Mouse (Mus musculus) embryonic facial prominence, embryonic 14.5 days (tissue): ENCODE measurements around the gene Prr5. TPM values are rescaled to one million over a fixed set of nuclear protein-coding genes. Genes with fewer than 3 reads are reported as not detected.

ENCODE experiments used
- ATAC-seq: fragments of 200-750 bp; cut with Nextera tagmentation; 2 replicates; pipeline ENCODE4 v1.8.0; 2017; ENCODE audit warnings: low read depth, moderate number of reproducible peaks, moderate TSS enrichment
- DNase-seq: peaks from one replicate; pipeline ENCODE4 v3.0.0-alpha.2; 2015; ENCODE audit warnings: low spot score
- H3K27ac ChIP-seq: fragments of 300-500 bp; sonication (generic); replicated peaks from 2 replicates; pipeline ENCODE4 v1.5.1; 2014; ENCODE audit warnings: low read depth, mild to moderate bottlenecking, low read length, moderate library complexity
- H3K27me3 ChIP-seq: fragments of 300-500 bp; sonication (generic); replicated peaks from 2 replicates; pipeline ENCODE4 v1.6.1; 2014; ENCODE audit warnings: low read length; ENCODE audit not compliant: control insufficient read depth, insufficient read depth
- H3K36me3 ChIP-seq: fragments of 300-500 bp; sonication (generic); 2 replicates; pipeline ENCODE4 v1.6.1; 2014; ENCODE audit warnings: low read length, mixed read lengths; ENCODE audit not compliant: control insufficient read depth, insufficient read depth
- H3K4me1 ChIP-seq: fragments of 300-500 bp; sonication (generic); 2 replicates; pipeline ENCODE4 v1.6.1; 2014; ENCODE audit warnings: antibody characterized with exemption, low read length; ENCODE audit not compliant: control insufficient read depth, insufficient read depth
- H3K4me2 ChIP-seq: fragments of 300-500 bp; sonication (generic); 2 replicates; pipeline ENCODE4 v1.6.1; 2014; ENCODE audit warnings: low read depth, mild to moderate bottlenecking, low read length, moderate library complexity, mixed read lengths
- H3K4me3 ChIP-seq: fragments of 300-500 bp; sonication (generic); 2 replicates; pipeline ENCODE4 v1.5.1; 2014; ENCODE audit warnings: low read depth, mild to moderate bottlenecking, low read length
- H3K9ac ChIP-seq: fragments of 300-500 bp; sonication (generic); 2 replicates; pipeline ENCODE4 v1.6.1; 2014; ENCODE audit warnings: low read depth, mild to moderate bottlenecking, low read length, moderate library complexity, mixed read lengths
- H3K9me3 ChIP-seq: fragments of 300-500 bp; sonication (generic); 2 replicates; pipeline ENCODE4 v1.6.1; 2016; ENCODE audit warnings: low read length; ENCODE audit not compliant: control insufficient read depth
- WGBS: fragments of 180-500 bp; shearing (Covaris S2); extraction: QIAGEN DNeasy Blood & Tissue Kit; methylation state at CpG from one replicate; pipeline ENCODE4 v1.1.7; 2014; 5-methylcytosine and 5-hydroxymethylcytosine counted together
- polyA plus RNA-seq: library from polyadenylated mRNA; unstranded; fragments of >200 nt; fragmentation: Nextera tagmentation; extraction: Ambion mirVana; gene quantifications from 2 replicates; pipeline ENCODE4 v1.2.1, GENCODE M21; 2014

Gene Prr5
- polyA plus RNA-seq, 1 experiment from 2014 or later = 26.4 TPM

DNA sequence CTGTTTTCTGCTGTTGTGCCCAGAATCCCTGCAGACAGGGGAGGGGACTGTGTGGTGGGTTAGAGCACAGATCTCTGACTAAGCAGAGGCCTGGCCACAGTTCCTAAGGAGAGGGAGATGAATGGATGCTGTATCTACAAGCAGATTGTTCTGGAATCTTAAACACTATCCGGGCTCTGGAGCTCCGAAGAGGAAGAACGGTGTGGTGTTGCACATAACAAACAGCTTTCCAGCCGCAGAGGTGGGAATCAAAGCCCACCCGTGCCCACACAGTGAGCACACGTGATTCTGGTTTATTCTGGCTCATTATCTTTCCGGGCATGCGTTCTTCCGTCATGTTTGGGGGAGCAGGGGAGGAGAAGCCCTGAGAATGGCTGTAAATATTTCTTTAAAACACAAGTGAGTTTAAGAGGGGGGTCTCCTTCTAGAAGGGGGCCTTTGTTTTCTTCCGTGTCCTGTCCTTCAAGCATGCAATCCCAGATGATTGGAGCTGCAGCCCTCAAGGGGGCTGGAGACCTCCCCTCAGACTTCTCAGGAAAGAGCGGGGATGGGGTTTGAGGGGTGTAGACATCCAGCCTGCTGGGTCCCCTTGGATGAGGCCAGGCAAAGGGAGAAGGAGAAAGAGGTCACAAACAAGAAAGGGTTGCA is 67.0 kb downstream of the Prr5 start:
- Histone ChIP-seq H3K27ac (no peak overlapping the region), H3K27me3 (no peaks in the 10 kb centered on the region), H3K4me1 (no peaks in the 10 kb centered on the region), H3K36me3 (no peaks in the 10 kb centered on the region), H3K4me3 (no peak overlapping the region), H3K9me3 (no peaks in the 10 kb centered on the region), H3K4me2 (0 out of 2 replicates have a peak overlapping the region, but pooled peaks have one; percentile 6), H3K9ac (no peak overlapping the region)
- WGBS = 42% methylated on average over 11 of the region's 11 CpGs
- DNase-seq (no peak), ATAC-seq (no peak)

DNA sequence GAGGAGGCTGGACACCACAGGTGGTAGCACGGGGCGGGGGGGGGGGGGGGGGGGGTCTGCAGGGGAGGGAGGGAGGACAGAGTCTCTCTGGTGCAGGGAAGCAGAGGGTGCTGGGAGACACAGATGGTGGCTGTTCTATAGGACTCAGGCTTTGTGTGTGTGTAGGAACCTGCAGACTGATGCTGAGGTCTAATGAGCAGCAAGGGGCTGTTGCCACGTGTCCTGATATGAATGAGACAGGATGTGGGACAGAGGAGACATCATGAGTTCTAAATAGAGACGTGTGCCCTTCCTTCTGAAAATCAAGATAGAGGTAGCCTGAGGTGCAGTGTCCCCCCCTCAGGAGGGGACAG is 67.5 kb downstream of the Prr5 start:
- Histone ChIP-seq H3K27ac (no peak overlapping the region), H3K9me3 (no peaks in the 10 kb centered on the region), H3K4me1 (no peaks in the 10 kb centered on the region), H3K4me3 (no peak overlapping the region), H3K4me2 (no peak overlapping the region), H3K9ac (no peak overlapping the region), H3K27me3 (no peaks in the 10 kb centered on the region), H3K36me3 (no peaks in the 10 kb centered on the region)
- no peak for ATAC-seq
- whole genome bisulfite sequencing = 44% methylated on average over 2 of the region's 4 CpGs
- no peak for DNase-seq

DNA sequence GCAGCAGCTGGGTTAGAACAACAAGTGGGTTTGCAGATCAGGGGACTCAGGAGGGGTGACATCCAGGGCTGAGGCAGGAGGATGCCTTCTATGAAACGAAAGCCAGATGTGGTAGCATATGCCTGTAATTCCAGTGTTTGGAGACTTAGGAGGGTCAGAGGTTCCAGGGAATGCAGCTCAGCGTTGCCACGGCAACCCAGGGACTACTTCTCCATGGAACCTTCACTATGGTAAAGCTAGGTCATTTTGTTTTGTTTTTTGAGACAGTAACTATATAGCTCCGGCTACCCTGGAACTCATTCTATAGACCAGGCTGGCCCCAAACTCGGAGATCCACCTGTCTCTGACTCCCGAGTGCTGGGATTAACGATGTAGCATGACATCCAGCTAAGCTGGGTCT is 68.8 kb downstream of the Prr5 start:
- ATAC-seq (no peak), DNase-seq (no peak)
- H3K4me2 ChIP-seq = no peak overlapping the region
- no peak overlapping the region for H3K9ac ChIP-seq
- no peak overlapping the region for H3K4me3 ChIP-seq
- no peaks in the 10 kb centered on the region for H3K9me3 ChIP-seq
- no peak overlapping the region for H3K27ac ChIP-seq
- H3K4me1 ChIP-seq = no peaks in the 10 kb centered on the region
- H3K27me3 ChIP-seq = no peaks in the 10 kb centered on the region
- no peaks in the 10 kb centered on the region for H3K36me3 ChIP-seq
- 90% methylated on average over 7 of the region's 7 CpGs for WGBS

DNA sequence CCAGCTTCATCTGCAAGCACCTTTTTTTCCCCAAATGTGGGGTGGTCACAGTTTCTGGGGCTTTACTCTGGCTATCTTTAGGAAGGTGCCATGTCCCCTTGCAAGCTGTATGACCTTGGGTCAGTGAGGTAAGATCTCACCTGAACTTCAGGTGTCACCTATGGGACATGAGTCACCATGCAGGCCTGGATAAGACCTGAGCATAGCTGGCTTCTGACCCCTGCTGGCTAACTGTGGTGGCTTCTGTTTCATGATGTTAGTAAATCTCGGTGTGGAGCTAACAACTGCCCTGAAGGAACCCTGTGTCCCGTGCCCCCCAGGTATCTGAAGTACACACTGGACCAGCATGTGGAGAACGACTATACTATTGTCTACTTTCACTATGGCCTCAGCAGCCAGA is 72.2 kb downstream of the Prr5 start:
- WGBS = 78% methylated on average over 3 of the region's 3 CpGs
- no peaks in the 10 kb centered on the region for H3K9me3 ChIP-seq
- no peak overlapping the region for H3K27ac ChIP-seq
- no peak for ATAC-seq
- no peak overlapping the region for H3K9ac ChIP-seq
- H3K4me3 ChIP-seq = no peak overlapping the region
- H3K36me3 ChIP-seq = no peaks in the 10 kb centered on the region
- H3K4me2 ChIP-seq = no peak overlapping the region
- no peak for DNase-seq
- no peaks in the 10 kb centered on the region for H3K4me1 ChIP-seq
- H3K27me3 ChIP-seq = no peaks in the 10 kb centered on the region

DNA sequence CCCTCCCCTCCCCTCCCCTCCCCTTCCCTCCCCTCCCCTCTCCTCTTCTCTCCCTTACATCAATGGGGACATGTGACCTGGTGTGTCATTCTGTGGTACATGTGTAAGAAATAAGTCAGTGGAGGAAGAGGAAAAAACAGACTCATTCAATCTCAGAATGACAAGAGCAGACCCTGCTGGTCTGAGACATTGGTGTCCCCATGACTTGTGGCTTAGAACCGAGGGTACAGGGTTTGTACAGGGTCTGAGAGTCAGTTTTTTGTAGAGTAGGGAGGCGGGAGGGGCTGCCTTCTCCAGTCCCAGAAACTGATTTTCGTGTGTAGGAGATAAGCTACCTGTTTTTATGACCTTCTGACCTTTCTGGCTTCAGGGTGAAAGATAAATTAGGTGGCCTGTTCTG is 73.9 kb downstream of the Prr5 start:
- 10% methylated on average over 3 of the region's 3 CpGs for WGBS
- no peak for ATAC-seq
- no peaks in the 10 kb centered on the region for H3K27me3 ChIP-seq

DNA sequence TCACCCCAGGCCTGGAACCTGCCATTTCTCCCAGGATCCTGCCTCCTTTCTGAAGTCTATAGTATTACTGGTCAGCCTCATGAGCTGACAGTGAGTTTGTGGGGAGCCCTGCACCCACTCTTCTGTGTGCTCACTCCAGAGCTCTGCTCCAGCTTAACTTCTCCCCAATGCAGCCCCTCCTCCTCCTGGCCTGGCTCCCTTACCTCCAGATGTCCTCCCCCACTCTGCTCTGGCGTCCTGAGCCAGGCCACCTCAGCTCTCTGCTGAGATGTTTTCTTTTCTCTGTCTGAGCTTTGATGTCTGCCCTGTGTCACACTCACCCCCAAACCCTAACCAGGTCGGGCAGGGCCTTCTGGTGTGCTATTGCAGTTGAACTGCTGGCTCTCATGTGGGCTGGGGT is 74.9 kb downstream of the Prr5 start:
- ATAC-seq (no peak), DNase-seq (no peak)
- Histone ChIP-seq H3K9ac (no peak overlapping the region), H3K36me3 (no peaks in the 10 kb centered on the region), H3K27ac (no peak overlapping the region), H3K4me1 (no peaks in the 10 kb centered on the region), H3K4me3 (no peak overlapping the region), H3K9me3 (no peaks in the 10 kb centered on the region), H3K27me3 (no peaks in the 10 kb centered on the region), H3K4me2 (no peak overlapping the region)
- 16% methylated on average over 2 of the region's 2 CpGs for WGBS

More for the DNA sequence above, 73.9 kb downstream of the Prr5 start:
- Histone ChIP-seq H3K9ac (no peak overlapping the region), H3K27ac (no peak overlapping the region), H3K4me2 (no peak overlapping the region), H3K9me3 (no peaks in the 10 kb centered on the region), H3K4me1 (no peaks in the 10 kb centered on the region), H3K36me3 (no peaks in the 10 kb centered on the region), H3K4me3 (no peak overlapping the region)
- DNase-seq = no peak

DNA sequence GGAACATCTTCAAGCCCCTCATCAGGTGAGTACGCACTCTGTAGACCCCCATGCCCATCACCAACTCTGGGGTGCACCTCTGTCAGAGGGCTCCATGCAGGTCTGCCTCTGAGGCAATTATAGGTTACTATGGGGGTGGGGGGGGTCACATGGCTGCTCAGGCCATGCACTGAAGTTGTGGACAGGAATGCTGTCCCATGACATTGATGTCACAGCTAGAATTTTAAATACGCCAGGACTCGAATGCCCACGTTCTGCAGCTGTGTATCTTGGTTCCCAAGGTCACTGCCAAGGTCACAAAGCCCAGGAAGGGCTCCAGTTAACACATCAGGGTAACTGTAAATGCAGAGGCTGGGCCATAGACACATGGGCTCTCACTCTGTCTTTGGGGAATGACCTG is 76.4 kb downstream of the Prr5 start:
- H3K9me3 ChIP-seq = no peaks in the 10 kb centered on the region
- ATAC-seq (no peak), DNase-seq (no peak)
- H3K27ac ChIP-seq = no peak overlapping the region
- 85% methylated on average over 4 of the region's 4 CpGs for WGBS
- no peaks in the 10 kb centered on the region for H3K36me3 ChIP-seq
- H3K27me3 ChIP-seq = no peaks in the 10 kb centered on the region
- no peaks in the 10 kb centered on the region for H3K4me1 ChIP-seq
- H3K4me3 ChIP-seq = no peak overlapping the region
- H3K9ac ChIP-seq = no peak overlapping the region
- no peak overlapping the region for H3K4me2 ChIP-seq

Other genes with a start within 250 kb of the Prr5 start
- gene Shisal1, start 222.5 kb upstream of the Prr5 start, polyA plus RNA-seq = 9.0 and 12.9 TPM in 2 replicates
- gene Rtl6, start 111.8 kb upstream of the Prr5 start, polyA plus RNA-seq = 10.8 and 13.7 TPM in 2 replicates
- gene Arhgap8, start 50.4 kb downstream of the Prr5 start, polyA plus RNA-seq = 3.1 and 4.6 TPM in 2 replicates
- gene Phf21b, start 186.4 kb downstream of the Prr5 start, polyA plus RNA-seq = 0.49 and 0.52 TPM in 2 replicates